Mouse (Mus musculus): Measurements from ENCODE around the gene Olfr1450.
"Not testable (repeated sequence)": the region's sequence is repeated elsewhere in the genome, so short reads cannot be mapped to it uniquely, and the experiment has no call there.

The Olfr1450 gene

GRCm38 (mm10) chr19:12949958-12950357 lies at the start of gene Olfr1450:
TSS of gene Olfr1450 (plus strand) at chr19:12950258.
- no peak for DNase-seq (ENCODE audit: low spot score in 2 of 2)

GRCm38 (mm10) chr19:12903643-12904042 lies 46.4 kb upstream of the Olfr1450 start, which contains the start of gene Olfr1447:
TSS of gene Olfr1447 (minus strand) at chr19:12903743.
- no peak for DNase-seq (ENCODE audit: low spot score in 2 of 2)

- DNase-seq (ENCODE audit: low spot score in 2 of 2), result no peak
Measured at GRCm38 (mm10) chr19:12924319-12924718, 25.7 kb upstream of the Olfr1450 start, which contains the start of gene Olfr1448. TSS of gene Olfr1448 (minus strand) at chr19:12924419.

- DNase-seq (ENCODE audit: low spot score in 2 of 2), result no peak
Measured at GRCm38 (mm10) chr19:12930540-12930939, 19.5 kb upstream of the Olfr1450 start, which contains the start of gene Olfr1449. TSS of gene Olfr1449 (plus strand) at chr19:12930840.

DNA sequence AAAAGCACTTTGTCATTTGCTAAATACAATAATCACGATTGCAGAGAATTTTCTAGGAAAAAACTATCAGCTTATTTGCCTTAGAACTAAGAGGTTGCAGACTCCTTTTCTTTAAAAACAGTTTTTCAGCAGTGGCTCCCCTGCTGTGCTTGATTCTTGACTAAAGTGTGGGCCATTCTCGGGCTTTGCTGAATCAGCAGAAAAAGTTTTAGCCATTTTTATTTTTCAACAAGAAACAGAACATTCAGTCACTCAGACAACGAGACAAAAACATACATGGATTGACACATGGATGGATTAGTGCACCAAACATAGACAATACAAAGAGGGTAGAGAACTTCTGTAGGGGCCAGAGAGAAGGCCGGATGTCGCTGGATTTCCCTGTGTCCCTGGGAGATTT lies 20.0 kb downstream of the Olfr1450 start:
- DNase-seq (ENCODE audit: low spot score in 2 of 2), result not testable (repeated sequence)

- DNase-seq (ENCODE audit: low spot score in 2 of 2), result not testable (repeated sequence)
Measured at GRCm38 (mm10) chr19:12992316-12992715, 42.3 kb downstream of the Olfr1450 start.

DNA sequence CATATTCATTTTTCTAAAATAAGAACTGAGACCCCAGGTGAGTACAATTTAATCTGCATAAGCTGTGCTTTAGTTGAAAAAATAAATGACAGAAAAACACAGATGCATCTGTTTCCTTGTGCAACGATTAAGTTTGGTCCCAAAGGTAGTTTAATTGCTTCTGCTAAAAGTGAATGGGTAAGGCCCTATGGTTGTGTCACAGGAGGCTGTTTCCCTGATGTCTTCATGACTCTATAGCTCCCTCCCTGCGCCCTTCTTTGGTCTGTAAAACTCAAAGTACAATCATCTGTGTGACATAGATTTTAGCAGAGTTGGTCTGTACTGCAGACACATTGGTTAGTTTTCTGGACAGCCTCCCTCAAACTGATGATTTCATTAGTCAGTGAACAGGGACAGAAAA lies 44.7 kb downstream of the Olfr1450 start, which contains the start of gene Olfr1451:
Olfr1451 (plus strand) TSS at position 301 of the 400 bp plus-strand sequence.
- DNase-seq (ENCODE audit: low spot score in 2 of 2), result no peak
